Mouse (Mus musculus): ENCODE data around the gene Tmem181a.
"Not testable (repeated sequence)": the region's sequence is repeated elsewhere in the genome, so short reads cannot be mapped to it uniquely, and the experiment has no call there.

Gene Tmem181a

GRCm38 (mm10) chr17:6306503-6306902, 49.8 kb downstream of the Tmem181a start:
- DNase-seq = not testable (repeated sequence)

- DNase-seq = not testable (repeated sequence)
Observed at GRCm38 (mm10) chr17:6311716-6312115, 55.1 kb downstream of the Tmem181a start.

GRCm38 (mm10) chr17:6312755-6313154, 56.1 kb downstream of the Tmem181a start:
- DNase-seq = not testable (repeated sequence)

GRCm38 (mm10) chr17:6314493-6314892, 57.8 kb downstream of the Tmem181a start:
- not testable (repeated sequence) for DNase-seq

- not testable (repeated sequence) for DNase-seq
Observed at GRCm38 (mm10) chr17:6315706-6316105, 59.0 kb downstream of the Tmem181a start.

GRCm38 (mm10) chr17:6316379-6317126, 59.9 kb downstream of the Tmem181a start:
- peak; percentile 31 for DNase-seq

- DNase-seq = peak; percentile 95
Observed at GRCm38 (mm10) chr17:6317339-6317985, 60.8 kb downstream of the Tmem181a start, which contains the start of gene Dynlt1a. Gene Dynlt1a, minus strand, starts transcription at chr17:6317500.

- not testable (repeated sequence) for DNase-seq
Observed at GRCm38 (mm10) chr17:6321081-6321777, 64.6 kb downstream of the Tmem181a start.

- DNase-seq = not testable (repeated sequence)
Observed at GRCm38 (mm10) chr17:6321778-6322101, 65.1 kb downstream of the Tmem181a start.

- not testable (repeated sequence) for DNase-seq
Observed at GRCm38 (mm10) chr17:6325021-6325420, 68.4 kb downstream of the Tmem181a start.

- DNase-seq = not testable (repeated sequence)
Observed at GRCm38 (mm10) chr17:6325543-6325942, 68.9 kb downstream of the Tmem181a start.

- not testable (repeated sequence) for DNase-seq
Observed at GRCm38 (mm10) chr17:6327554-6327953, 70.9 kb downstream of the Tmem181a start.

- not testable (repeated sequence) for DNase-seq
Observed at GRCm38 (mm10) chr17:6328997-6329396, 72.3 kb downstream of the Tmem181a start.

- not testable (repeated sequence) for DNase-seq
Observed at GRCm38 (mm10) chr17:6342606-6343294, 86.1 kb downstream of the Tmem181a start.

- not testable (repeated sequence) for DNase-seq
Observed at GRCm38 (mm10) chr17:6355256-6355655, 98.6 kb downstream of the Tmem181a start.

Measured in layer of hippocampus, adult 9-11 months (tissue).